In genomic region chr19:6996006-6996405, GRCm38 (mm10) we compare ENCODE assay signal across 8 mouse cellular contexts. TPM values are rescaled to one million over a fixed set of nuclear protein-coding genes. Genes with fewer than 3 reads are reported as not detected.
A peak's percentile ranks its signal among the peaks of the same experiment; 100 is the strongest.
DNase-seq lines count a peak whose midpoint lies in the region; ATAC-seq and TF ChIP-seq lines count a peak whose summit lies in the region.

Gene Nudt22, minus strand, starts transcription at chr19:6996117.
Gene Trpt1, plus strand, starts transcription at chr19:6996131.

- peak; percentile 36; the same call in 1 of the 2 replicates for TF ChIP-seq POLR2A in brain, embryonic 14.5 days (IDR thresholded peaks at IDR 0.05; ENCODE audit: borderline replicate concordance, extremely low read depth, insufficient read depth, insufficient read length, poor library complexity, severe bottlenecking)
- peak; percentile 51; the same call in 1 of the 2 replicates for TF ChIP-seq POLR2A in testis, adult 2 months (IDR thresholded peaks at IDR 0.05; ENCODE audit: control insufficient read depth, low read depth, low read length)

- H3K27me3 ChIP-seq in heart, embryonic 13.5 days (replicated peaks) = no peaks in the 10 kb centered on the region
- H3K27me3 ChIP-seq in liver, embryonic 16.5 days (ENCODE audit: control insufficient read depth, insufficient read depth, low read depth, low read length) = no peaks in the 10 kb centered on the region
- H3K27me3 ChIP-seq in neural tube, embryonic 13.5 days = no peaks in the 10 kb centered on the region
- H3K27me3 ChIP-seq in testis, adult 2 months (ENCODE audit: control insufficient read depth, insufficient read depth, low read length) = no peaks in the 10 kb centered on the region

- H3K9ac ChIP-seq in heart, embryonic 13.5 days = peak within 1 kb of the TSS; percentile 92
- peak within 1 kb of the TSS; percentile 64 for H3K9ac ChIP-seq in liver, embryonic 16.5 days (ENCODE audit: low read depth, low read length)
- peak within 1 kb of the TSS; percentile 82 for H3K9ac ChIP-seq in neural tube, embryonic 13.5 days

- H3K9me3 ChIP-seq in heart, embryonic 13.5 days = no peaks in the 10 kb centered on the region
- no peaks in the 10 kb centered on the region for H3K9me3 ChIP-seq in liver, embryonic 16.5 days (replicated peaks; ENCODE audit: control insufficient read depth, low read length)
- no peaks in the 10 kb centered on the region for H3K9me3 ChIP-seq in neural tube, embryonic 13.5 days

- ATAC-seq in erythroid progenitor cell, adult 5-6 weeks (replicated peaks; ENCODE audit: low FRiP score, poor library complexity, severe bottlenecking) = peak; percentile 75
- peak; percentile 56; the same call in 1 of the 2 replicates for ATAC-seq in heart, embryonic 13.5 days (ENCODE audit: extremely low read depth, insufficient number of reproducible peaks, low FRiP score, low TSS enrichment)
- peak; percentile 67 for ATAC-seq in liver, embryonic 16.5 days (ENCODE audit: low read depth)
- ATAC-seq in neural tube, embryonic 13.5 days (ENCODE audit: low read depth) = peak; percentile 72

- DNase-seq in CD4-positive, CD25-positive, alpha-beta regulatory T cell, adult 2 months (ENCODE audit: low read depth, low spot score) = peak; percentile 81
- DNase-seq in brain, embryonic 14.5 days (ENCODE audit: low read depth) = peak; percentile 93
- peak; percentile 94 for DNase-seq in kidney, postnatal 10 days

- TF ChIP-seq CTCF in brain, embryonic 14.5 days (IDR thresholded peaks at IDR 0.05; ENCODE audit: borderline replicate concordance, extremely low read depth, insufficient read depth, insufficient read length) = no peak
- no peak for TF ChIP-seq CTCF in testis, adult 2 months (IDR thresholded peaks at IDR 0.05; ENCODE audit: control insufficient read depth, insufficient read depth, insufficient replicate concordance, low read depth, low read length)

- H3K27ac ChIP-seq in heart, embryonic 13.5 days (replicated peaks) = peak within 1 kb of the TSS; percentile 88
- H3K27ac ChIP-seq in liver, embryonic 16.5 days (ENCODE audit: low read length) = peak within 1 kb of the TSS; percentile 22; the same call in 1 of the 2 replicates
- peak within 1 kb of the TSS; percentile 76 for H3K27ac ChIP-seq in neural tube, embryonic 13.5 days (replicated peaks)
- peak within 1 kb of the TSS; percentile 61; the same call in 1 of the 2 replicates for H3K27ac ChIP-seq in testis, adult 2 months (ENCODE audit: control insufficient read depth, insufficient read depth, low read depth, low read length)

- peak within 1 kb of the TSS; percentile 71 for H3K4me3 ChIP-seq in heart, embryonic 13.5 days
- peak within 1 kb of the TSS; percentile 64 for H3K4me3 ChIP-seq in liver, embryonic 16.5 days (ENCODE audit: low read depth, low read length)
- H3K4me3 ChIP-seq in neural tube, embryonic 13.5 days = peak within 1 kb of the TSS; percentile 69
- peak within 1 kb of the TSS; percentile 85 for H3K4me3 ChIP-seq in testis, adult 2 months (ENCODE audit: control insufficient read depth, low read depth, low read length)

- WGBS in heart, embryonic 13.5 days = 1% methylated on average over 24 of the region's 24 CpGs
- under 1% methylated on average over 24 of the region's 24 CpGs for WGBS in liver, embryonic 16.5 days (ENCODE audit: insufficient replicate concordance)
- WGBS in neural tube, embryonic 13.5 days = under 1% methylated on average over 24 of the region's 24 CpGs

- peak within 1 kb of the TSS; percentile 89 for H3K4me2 ChIP-seq in heart, embryonic 13.5 days
- peak within 1 kb of the TSS; percentile 89 for H3K4me2 ChIP-seq in liver, embryonic 16.5 days (ENCODE audit: low read depth, low read length)
- peak within 1 kb of the TSS; percentile 79 for H3K4me2 ChIP-seq in neural tube, embryonic 13.5 days

- H3K4me1 ChIP-seq in heart, embryonic 13.5 days = peaks cover 43% of the 10 kb centered on the region
- peaks cover 34% of the 10 kb centered on the region for H3K4me1 ChIP-seq in liver, embryonic 16.5 days (ENCODE audit: control insufficient read depth, low read depth, low read length)
- H3K4me1 ChIP-seq in neural tube, embryonic 13.5 days (replicated peaks) = peaks cover 52% of the 10 kb centered on the region
- peaks cover 23% of the 10 kb centered on the region for H3K4me1 ChIP-seq in testis, adult 2 months (ENCODE audit: control insufficient read depth, insufficient read depth, low read length)

- H3K36me3 ChIP-seq in heart, embryonic 13.5 days = peaks cover 26% of the 10 kb centered on the region
- peaks cover 26% of the 10 kb centered on the region for H3K36me3 ChIP-seq in liver, embryonic 16.5 days (ENCODE audit: control insufficient read depth, insufficient read depth)
- peaks cover 25% of the 10 kb centered on the region for H3K36me3 ChIP-seq in neural tube, embryonic 13.5 days
- H3K36me3 ChIP-seq in testis, adult 2 months (ENCODE audit: control insufficient read depth, insufficient read depth, low read length) = no peaks in the 10 kb centered on the region

RNA-seq across cellular contexts. Expression of gene Nudt22, which starts in this region (rescaled TPM):
- 15.4 and 21.5 TPM in 2 replicates for polyA plus RNA-seq in brain, embryonic 14.5 days (2012; rRNA removed)
- total RNA-seq in erythroid progenitor cell, adult 5-6 weeks (2015; ENCODE audit: low replicate concordance) = 4.2 and 10.1 TPM in 2 replicates
- 0.26 and 3.9 TPM in 2 replicates for total RNA-seq in erythroid progenitor cell, adult 5-6 weeks (2017; ENCODE audit: low replicate concordance)
- 23.3 and 26.8 TPM in 2 replicates for polyA plus RNA-seq in heart, embryonic 13.5 days (2015; fragmentation: Nextera tagmentation; extraction: Ambion mirVana)
- polyA plus RNA-seq in liver, embryonic 16.5 days (2015; fragmentation: Nextera tagmentation; extraction: Ambion mirVana) = 10.1 and 10.5 TPM in 2 replicates
- polyA plus RNA-seq in neural tube, embryonic 13.5 days (2015; fragmentation: Nextera tagmentation; extraction: Ambion mirVana) = 22.6 and 25.8 TPM in 2 replicates
- polyA plus RNA-seq in testis, adult 2 months (2012; rRNA removed) = 8.6 and 10.0 TPM in 2 replicates

RNA-seq across cellular contexts. Expression of gene Trpt1, which starts in this region (rescaled TPM):
- 18.6 and 25.5 TPM in 2 replicates for polyA plus RNA-seq in brain, embryonic 14.5 days (2012; rRNA removed)
- total RNA-seq in erythroid progenitor cell, adult 5-6 weeks (2015; ENCODE audit: low replicate concordance) = not detected in 2 replicates
- not detected in 2 replicates for total RNA-seq in erythroid progenitor cell, adult 5-6 weeks (2017; ENCODE audit: low replicate concordance)
- 15.8 and 16.6 TPM in 2 replicates for polyA plus RNA-seq in heart, embryonic 13.5 days (2015; fragmentation: Nextera tagmentation; extraction: Ambion mirVana)
- polyA plus RNA-seq in liver, embryonic 16.5 days (2015; fragmentation: Nextera tagmentation; extraction: Ambion mirVana) = 1.6 and 2.5 TPM in 2 replicates
- polyA plus RNA-seq in neural tube, embryonic 13.5 days (2015; fragmentation: Nextera tagmentation; extraction: Ambion mirVana) = 14.9 and 18.2 TPM in 2 replicates
- 6.6 and 6.7 TPM in 2 replicates for polyA plus RNA-seq in testis, adult 2 months (2012; rRNA removed)

Comparison
In these comparisons a context has a peak if more than half of its experiments do, and no peak if none do; other contexts are left out.
1. Peak in every context shown above with its lines: DNase-seq, ATAC-seq, H3K4me3 ChIP-seq and H3K27ac ChIP-seq.
2. H3K27ac ChIP-seq: peak in every context shown above with its lines; median percentile 88 in heart, embryonic 13.5 days; 76 in neural tube, embryonic 13.5 days; 61 in testis, adult 2 months; 22 in liver, embryonic 16.5 days.